Mouse (Mus musculus) embryo, embryonic 9.5 days (tissue): ENCODE measurements around the gene Mab21l1.

Source experiments
- DNase-seq: peaks from one replicate; pipeline ENCODE4 v3.0.0-alpha.2; 2017; ENCODE audit errors: extremely low spot score

Gene Mab21l1

GRCm38 (mm10) chr3:55782056-55782687 is at the start of gene Mab21l1:
TSS of gene Mab21l1 (plus strand) at chr3:55782510.
- DNase-seq, result peak; percentile 25

- DNase-seq, result no peak
These were observed 48.6 kb upstream of the Mab21l1 start for GRCm38 (mm10) chr3:55733665-55734064.

GRCm38 (mm10) chr3:55741428-55741827 is 40.9 kb upstream of the Mab21l1 start:
- no peak for DNase-seq

- no peak for DNase-seq
These were observed 40.1 kb upstream of the Mab21l1 start for GRCm38 (mm10) chr3:55742218-55742617.

GRCm38 (mm10) chr3:55742654-55743053 is 39.7 kb upstream of the Mab21l1 start:
- DNase-seq, result no peak

GRCm38 (mm10) chr3:55743885-55744284 is 38.4 kb upstream of the Mab21l1 start:
- no peak for DNase-seq

GRCm38 (mm10) chr3:55750445-55751065 is 31.8 kb upstream of the Mab21l1 start:
- DNase-seq, result no peak

GRCm38 (mm10) chr3:55751363-55751762 is 30.9 kb upstream of the Mab21l1 start:
- no peak for DNase-seq

GRCm38 (mm10) chr3:55752558-55752957 is 29.8 kb upstream of the Mab21l1 start:
- no peak for DNase-seq

GRCm38 (mm10) chr3:55753872-55754271 is 28.4 kb upstream of the Mab21l1 start:
- no peak for DNase-seq

GRCm38 (mm10) chr3:55754981-55755608 is 27.2 kb upstream of the Mab21l1 start:
- no peak for DNase-seq

GRCm38 (mm10) chr3:55755805-55756601 is 26.3 kb upstream of the Mab21l1 start:
- no peak for DNase-seq

GRCm38 (mm10) chr3:55756602-55757190 is 25.6 kb upstream of the Mab21l1 start:
- DNase-seq, result no peak

- DNase-seq, result no peak
These were observed 24.0 kb upstream of the Mab21l1 start for GRCm38 (mm10) chr3:55758297-55758696.

GRCm38 (mm10) chr3:55763591-55763990 is 18.7 kb upstream of the Mab21l1 start:
- DNase-seq, result no peak

GRCm38 (mm10) chr3:55768654-55769053 is 13.7 kb upstream of the Mab21l1 start:
- DNase-seq, result no peak

GRCm38 (mm10) chr3:55769308-55769707 is 13.0 kb upstream of the Mab21l1 start:
- DNase-seq, result no peak

GRCm38 (mm10) chr3:55774203-55774602 is 8.1 kb upstream of the Mab21l1 start:
- no peak for DNase-seq

GRCm38 (mm10) chr3:55775245-55775644 is 7.1 kb upstream of the Mab21l1 start:
- no peak for DNase-seq

- DNase-seq, result no peak
These were observed 6.6 kb upstream of the Mab21l1 start for GRCm38 (mm10) chr3:55775753-55776152.

- DNase-seq, result no peak
These were observed 4.8 kb upstream of the Mab21l1 start for GRCm38 (mm10) chr3:55777501-55777900.
